Mouse (Mus musculus) C2C12 (cell line): Measurements from ENCODE around the gene Nid1.

Source experiments
- CTCF ChIP-seq: IDR thresholded peaks from one replicate; pipeline ENCODE4 v1.5.1; 2011; ENCODE audit not compliant: control insufficient read depth, insufficient read depth, insufficient read length
- FOSL1 ChIP-seq: IDR thresholded peaks from one replicate; pipeline ENCODE4 v1.8.0; 2011; ENCODE audit warnings: mild to moderate bottlenecking, low read length; ENCODE audit not compliant: poor library complexity, insufficient read depth, severe bottlenecking
- MYOD1 ChIP-seq: IDR thresholded peaks from one replicate; pipeline ENCODE4 v1.6.1; 2011; ENCODE audit warnings: low read depth; ENCODE audit not compliant: control insufficient read depth, insufficient read length
- USF1 ChIP-seq: IDR thresholded peaks from one replicate; pipeline ENCODE4 v1.6.1; 2011; ENCODE audit warnings: low read depth, mild to moderate bottlenecking, control low read depth, moderate library complexity

DNA sequence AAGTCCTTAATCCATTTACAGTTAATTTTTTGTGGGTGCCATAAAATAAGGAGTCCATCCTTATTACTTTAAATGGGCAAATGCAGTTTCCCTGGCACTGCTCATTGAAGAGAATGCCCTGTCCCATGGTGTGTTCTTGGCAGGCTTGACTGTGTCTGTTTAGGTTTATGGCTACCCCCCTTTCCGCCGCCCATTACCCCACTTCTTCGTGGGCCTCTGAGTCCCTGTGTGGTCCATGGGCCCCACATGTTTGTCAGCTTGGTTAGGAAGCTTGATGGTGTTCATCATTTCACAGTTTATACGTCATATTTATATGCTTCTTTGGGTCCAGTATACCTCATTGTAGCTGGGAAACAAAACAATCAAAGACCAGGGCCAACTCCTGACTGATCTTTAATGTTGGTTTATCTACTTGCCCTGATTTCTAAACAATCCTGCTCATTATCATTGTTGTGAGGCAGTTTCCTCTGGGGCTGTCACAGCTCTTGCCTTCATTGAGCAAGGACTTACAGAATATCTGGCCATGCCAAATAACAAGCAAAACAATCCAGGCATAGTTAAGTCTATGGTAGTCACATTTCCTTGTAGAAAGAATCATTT lies 20.9 kb downstream of the Nid1 start:
- TF ChIP-seq CTCF (no peak), USF1 (no peak), MYOD1 (no peak), FOSL1 (no peak)
